Mouse (Mus musculus) ES-E14 (cell line): ENCODE measurements around the gene Pllp. TPM values are rescaled to one million over a fixed set of nuclear protein-coding genes. Genes with fewer than 3 reads are reported as not detected.

Experiments used
- DNase-seq: peaks from one replicate; pipeline ENCODE4 v3.0.0-alpha.2; 2013; ENCODE audit warnings: low read depth, low spot score
- H3K27ac ChIP-seq: 2 replicates; pipeline ENCODE4 v1.5.1; 2012; ENCODE audit warnings: low read depth, mild to moderate bottlenecking, low read length, moderate library complexity, mixed read lengths; ENCODE audit not compliant: poor library complexity, insufficient read depth, severe bottlenecking
- H3K36me3 ChIP-seq: 2 replicates; pipeline ENCODE4 v1.6.1; 2012; ENCODE audit warnings: mild to moderate bottlenecking, low read length, moderate library complexity, mixed read lengths; ENCODE audit not compliant: control insufficient read depth, poor library complexity, insufficient read depth, severe bottlenecking
- H3K4me1 ChIP-seq, 2 experiments: fragments of 150-350 bp in 1 of 2; sonication (generic) in 1 of 2; 2 replicates each; pipeline ENCODE4 v1.6.1; 2012; ENCODE audit warnings: low read length in 2 of 2, mild to moderate bottlenecking in 1 of 2, mixed read lengths in 1 of 2; ENCODE audit not compliant: control insufficient read depth in 2 of 2, insufficient read depth in 2 of 2, poor library complexity in 1 of 2
- H3K4me3 ChIP-seq, 2 experiments: fragments of 150-350 bp in 1 of 2; sonication (generic) in 1 of 2; 2 replicates each; pipeline ENCODE4 v1.5.1; 2012; ENCODE audit warnings: low read length in 2 of 2, low read depth in 1 of 2, mild to moderate bottlenecking in 1 of 2, mixed read lengths in 1 of 2; ENCODE audit not compliant: insufficient read depth in 1 of 2, poor library complexity in 1 of 2, severe bottlenecking in 1 of 2
- H3K9ac ChIP-seq: 2 replicates; pipeline ENCODE4 v1.6.1; 2012; ENCODE audit warnings: low read depth, mild to moderate bottlenecking, low read length, mixed read lengths; ENCODE audit not compliant: poor library complexity, insufficient read depth, severe bottlenecking
- H3K9me3 ChIP-seq: fragments of 150-350 bp; sonication (generic); 2 replicates; pipeline ENCODE4 v1.6.1; 2012; ENCODE audit warnings: low read depth, mild to moderate bottlenecking, low read length; ENCODE audit not compliant: control insufficient read depth, insufficient read depth
- CHD2 ChIP-seq: IDR thresholded peaks from 2 replicates; pipeline ENCODE4 v1.6.1; 2014; ENCODE audit warnings: mild to moderate bottlenecking, low read depth, low read length, inconsistent platforms
- HCFC1 ChIP-seq: IDR thresholded peaks from 2 replicates; pipeline ENCODE4 v1.6.1; 2012; ENCODE audit warnings: low read length, inconsistent platforms, borderline replicate concordance; ENCODE audit not compliant: insufficient read depth
- MAFK ChIP-seq: IDR thresholded peaks from 2 replicates; pipeline ENCODE4 v1.6.1; 2014; ENCODE audit warnings: mild to moderate bottlenecking, low read depth, low read length, inconsistent platforms; ENCODE audit not compliant: insufficient read depth
- ZC3H11A ChIP-seq: IDR thresholded peaks from 2 replicates; pipeline ENCODE4 v1.6.1; 2012; ENCODE audit warnings: low read depth, mild to moderate bottlenecking, inconsistent platforms, low read length, borderline replicate concordance
- ZNF384 ChIP-seq: IDR thresholded peaks from 2 replicates; pipeline ENCODE4 v1.6.1; 2012; ENCODE audit warnings: low read depth, low read length, inconsistent platforms
- in situ Hi-C, 2 experiments: fragments of 600-800 bp; cut with MboI; formaldehyde crosslinking; loops; one replicate each; pipeline ENCODE4 v1.15.1; 2025; ENCODE audit warnings: low sequenced_read_pairs in 2 of 2, inconsistent platforms in 1 of 2; ENCODE audit not compliant: unreplicated experiment in 2 of 2
- total RNA-seq: library from RNA; depleted of rRNA; stranded (reverse); fragments of 300-350 nt; gene quantifications from 2 replicates; pipeline ENCODE4 v1.2.3, GENCODE M21; 2012

The Pllp gene
- total RNA-seq, 1 experiment = 7.8 TPM

GRCm38 (mm10) chr8:94734735-94735350, 38.8 kb upstream of the Pllp start:
- Histone ChIP-seq H3K27ac (no peak overlapping the region), H3K4me1 (no peaks in the 10 kb centered on the region), H3K4me3 (no peak overlapping the region), H3K9me3 (no peaks in the 10 kb centered on the region), H3K36me3 (no peaks in the 10 kb centered on the region), H3K9ac (no peak overlapping the region)
- TF ChIP-seq MAFK = no peak
- TF ChIP-seq ZNF384 = no peak
- TF ChIP-seq CHD2 = no peak
- no peak for TF ChIP-seq ZC3H11A
- no peak for TF ChIP-seq HCFC1
- in situ Hi-C loops = no loop called here
- DNase-seq = no peak

GRCm38 (mm10) chr8:94733821-94734465, 37.9 kb upstream of the Pllp start:
- DNase-seq = no peak
- in situ Hi-C loops = no loop called here
- H3K4me3 ChIP-seq = no peak overlapping the region
- no peak overlapping the region for H3K27ac ChIP-seq
- H3K9me3 ChIP-seq = no peaks in the 10 kb centered on the region
- no peaks in the 10 kb centered on the region for H3K4me1 ChIP-seq
- H3K36me3 ChIP-seq = no peaks in the 10 kb centered on the region
- no peak for TF ChIP-seq ZNF384
- TF ChIP-seq ZC3H11A = no peak
- no peak for TF ChIP-seq MAFK
- no peak for TF ChIP-seq CHD2
- no peak for TF ChIP-seq HCFC1
- H3K9ac ChIP-seq = no peak overlapping the region

- TF ChIP-seq HCFC1 = no peak
- no peak for TF ChIP-seq ZC3H11A
- no peak for TF ChIP-seq ZNF384
- TF ChIP-seq MAFK = no peak
- TF ChIP-seq CHD2 = no peak
- H3K36me3 ChIP-seq = no peaks in the 10 kb centered on the region
- no peak overlapping the region for H3K9ac ChIP-seq
- no peak overlapping the region for H3K27ac ChIP-seq
- no peak overlapping the region for H3K4me3 ChIP-seq
- in situ Hi-C loops = no loop called here
- H3K9me3 ChIP-seq = no peaks in the 10 kb centered on the region
- no peaks in the 10 kb centered on the region for H3K4me1 ChIP-seq
- no peak for DNase-seq
Observed at GRCm38 (mm10) chr8:94729301-94729700, 33.2 kb upstream of the Pllp start.

- TF ChIP-seq CHD2 = no peak
- no peak for TF ChIP-seq ZNF384
- no peak for TF ChIP-seq ZC3H11A
- no peak for TF ChIP-seq MAFK
- no peak for TF ChIP-seq HCFC1
- no peaks in the 10 kb centered on the region for H3K9me3 ChIP-seq
- in situ Hi-C loops = no loop called here
- no peaks in the 10 kb centered on the region for H3K36me3 ChIP-seq
- no peak overlapping the region for H3K27ac ChIP-seq
- no peak overlapping the region for H3K4me3 ChIP-seq
- no peak for DNase-seq
- no peaks in the 10 kb centered on the region for H3K4me1 ChIP-seq
- H3K9ac ChIP-seq = no peak overlapping the region
Observed at GRCm38 (mm10) chr8:94725998-94726397, 29.9 kb upstream of the Pllp start.
